Mouse (Mus musculus) cerebellum, adult 8-10 months (tissue): ENCODE data around the gene Pfn1.

ENCODE experiments used
- DNase-seq: peaks from one replicate; pipeline ENCODE4 v3.0.0; 2022

Pfn1 gene

GRCm38 (mm10) chr11:70653345-70654197 is 873 bp downstream of the Pfn1 start:
- peak; percentile 66 for DNase-seq

DNA sequence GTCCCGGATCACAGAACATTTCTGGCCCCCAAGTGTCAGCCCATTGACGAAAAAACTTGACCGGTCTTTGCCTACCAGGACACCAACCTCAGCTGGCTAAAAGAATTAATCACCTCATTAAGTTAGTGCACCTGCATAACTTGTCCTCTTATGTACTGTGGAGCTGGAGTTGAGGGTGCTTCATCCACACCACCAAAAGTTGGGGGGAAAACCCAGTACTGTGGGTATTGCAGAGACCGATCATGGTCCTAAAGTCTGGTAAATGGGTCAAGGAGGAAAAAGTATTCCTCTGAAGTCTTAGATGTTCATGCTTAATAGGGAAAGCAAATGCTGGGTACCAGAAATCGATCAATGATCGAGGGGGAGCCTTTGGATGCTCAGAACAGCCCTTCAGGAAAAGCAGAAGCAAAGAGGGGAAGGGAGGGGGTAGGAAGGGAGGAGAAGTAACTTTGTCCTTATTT is 1.5 kb downstream of the Pfn1 start:
- peak; percentile 22 for DNase-seq

- no peak for DNase-seq
Measured at GRCm38 (mm10) chr11:70652029-70652883, 2.2 kb downstream of the Pfn1 start.

DNA sequence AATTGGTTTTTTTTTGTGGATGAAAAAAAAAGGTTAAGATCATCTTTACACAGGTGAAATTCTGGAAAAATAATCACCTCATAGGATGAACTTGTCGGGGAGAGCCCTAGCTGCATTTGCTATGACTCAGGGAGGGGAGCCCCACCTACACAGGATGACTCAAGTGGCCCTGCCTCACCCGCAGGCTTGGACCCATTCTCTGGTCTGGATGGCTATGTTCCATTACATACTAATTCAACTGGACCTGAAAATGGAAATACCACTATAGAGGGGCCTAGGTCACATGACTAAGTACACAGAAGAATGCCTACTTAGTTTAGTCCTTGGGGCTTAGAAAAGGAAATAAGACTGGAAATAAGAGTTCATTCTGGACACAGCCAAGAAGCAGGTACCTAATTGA is 3.1 kb downstream of the Pfn1 start:
- peak; percentile 7 for DNase-seq

DNA sequence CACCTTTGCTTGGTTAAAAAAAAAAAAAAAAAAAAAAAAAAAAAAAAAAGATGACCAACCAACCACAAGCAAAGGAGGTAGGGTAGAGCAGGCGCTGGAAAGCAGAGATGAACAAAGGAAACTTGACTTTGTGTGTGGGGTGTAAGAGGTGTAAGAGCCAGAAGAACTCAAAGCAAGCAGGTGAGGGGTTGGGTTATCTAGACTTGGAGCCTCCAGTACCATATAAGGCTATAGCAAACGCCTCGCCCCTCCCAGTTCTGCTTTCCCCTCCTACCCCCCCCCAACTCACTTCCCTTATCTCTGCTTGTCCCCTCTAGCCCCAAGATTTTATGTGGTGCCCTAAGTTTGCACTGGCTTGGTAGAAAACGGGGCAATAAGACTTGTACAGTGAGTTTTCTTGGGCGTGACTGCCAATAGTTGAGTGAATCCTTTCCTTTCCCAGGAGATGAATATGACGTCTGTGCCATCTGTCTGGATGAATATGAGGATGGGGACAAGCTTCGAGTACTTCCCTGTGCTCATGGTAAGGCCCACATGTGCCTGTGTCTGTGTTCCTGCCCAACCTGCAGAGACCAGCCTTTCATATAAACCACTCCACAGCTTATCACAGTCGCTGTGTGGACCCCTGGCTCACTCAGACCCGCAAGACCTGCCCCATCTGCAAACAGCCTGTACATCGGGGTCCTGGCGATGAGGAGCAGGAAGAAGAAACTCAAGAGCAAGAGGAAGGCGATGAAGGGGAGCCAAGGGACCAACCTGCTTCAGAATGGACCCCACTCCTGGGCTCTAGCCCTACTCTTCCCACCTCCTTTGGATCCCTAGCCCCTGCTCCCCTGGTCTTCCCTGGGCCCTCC is 3.9 kb downstream of the Pfn1 start:
- DNase-seq = peak; percentile 21

DNA sequence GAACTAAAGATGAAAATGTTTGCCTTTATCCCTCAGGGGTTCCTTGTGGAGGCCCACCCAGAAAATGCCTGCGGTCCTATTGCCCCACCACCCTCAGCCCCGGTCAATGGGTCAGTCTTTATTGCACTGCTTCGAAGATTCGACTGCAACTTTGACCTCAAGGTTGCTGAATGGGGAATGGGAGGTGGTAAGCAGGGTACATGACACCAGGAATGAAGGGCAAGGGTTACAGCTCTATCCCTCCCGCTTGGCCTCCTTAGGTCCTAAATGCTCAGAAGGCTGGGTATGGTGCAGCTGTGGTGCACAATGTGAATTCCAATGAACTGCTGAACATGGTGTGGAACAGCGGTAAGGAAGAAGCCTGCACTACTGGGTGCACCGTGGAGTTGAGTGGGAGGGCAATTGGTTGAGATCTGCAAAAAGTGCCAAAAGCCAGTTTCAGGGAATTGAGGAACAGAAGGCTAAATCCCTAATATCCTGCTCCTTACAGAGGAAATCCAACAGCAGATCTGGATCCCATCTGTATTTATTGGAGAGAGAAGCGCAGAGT is 5.2 kb downstream of the Pfn1 start:
- DNase-seq = no peak

GRCm38 (mm10) chr11:70648512-70648911 is 5.9 kb downstream of the Pfn1 start:
- no peak for DNase-seq

GRCm38 (mm10) chr11:70647716-70648420 is 6.6 kb downstream of the Pfn1 start:
- DNase-seq = no peak

DNA sequence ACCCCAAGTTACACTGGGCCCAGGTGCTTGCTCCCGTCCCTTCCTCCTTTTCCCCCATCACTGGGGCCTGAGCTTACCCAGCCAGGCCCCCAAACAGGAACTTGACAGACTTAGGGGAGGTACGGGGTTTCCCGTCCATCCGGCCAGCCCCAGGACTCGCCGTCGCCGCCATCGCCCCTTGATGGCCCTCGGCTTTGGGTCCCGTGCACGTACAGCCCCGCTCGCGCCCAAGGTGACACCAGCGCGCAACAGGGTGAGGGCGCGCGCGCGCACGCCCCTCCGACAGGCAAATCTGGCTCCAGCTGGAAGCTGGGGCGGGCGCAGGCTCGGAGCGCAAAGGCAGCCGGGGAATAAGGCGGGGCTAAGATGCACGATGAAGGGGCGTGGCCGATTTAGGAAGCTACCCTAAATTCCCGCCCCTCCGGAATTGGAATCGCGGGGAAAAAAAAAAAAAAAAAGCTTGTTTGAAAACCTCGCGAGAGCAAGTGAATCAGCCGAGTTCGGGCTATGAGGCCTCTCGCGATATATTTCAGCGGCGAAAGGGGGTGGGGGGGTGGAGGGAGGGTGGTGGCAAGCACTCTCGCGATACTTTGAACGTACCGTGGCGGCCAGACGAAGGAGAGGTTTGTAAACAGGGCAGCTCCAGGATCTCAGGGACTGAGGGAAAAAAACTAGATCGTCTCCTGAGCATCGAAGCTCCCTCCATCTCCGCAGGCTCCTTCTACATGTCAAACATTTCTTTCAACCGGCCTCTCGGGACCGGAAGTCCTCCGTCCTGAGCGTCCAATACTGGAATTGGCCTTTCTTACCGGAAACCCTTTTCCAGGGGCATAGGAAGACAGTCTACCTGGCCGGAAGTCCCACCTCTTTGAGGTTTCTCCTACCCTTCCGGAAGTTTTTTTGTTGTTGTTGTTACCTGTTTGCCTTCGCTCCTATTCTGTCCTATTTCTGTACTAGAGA is 7.5 kb downstream of the Pfn1 start, which contains the start of the genes Rnf167 and Slc25a11:
Rnf167 (plus strand) TSS at position 545 of the 960 bp plus-strand sequence.
Slc25a11 (minus strand) TSS at position 789 of the 960 bp plus-strand sequence.
- peak; percentile 96 for DNase-seq

DNA sequence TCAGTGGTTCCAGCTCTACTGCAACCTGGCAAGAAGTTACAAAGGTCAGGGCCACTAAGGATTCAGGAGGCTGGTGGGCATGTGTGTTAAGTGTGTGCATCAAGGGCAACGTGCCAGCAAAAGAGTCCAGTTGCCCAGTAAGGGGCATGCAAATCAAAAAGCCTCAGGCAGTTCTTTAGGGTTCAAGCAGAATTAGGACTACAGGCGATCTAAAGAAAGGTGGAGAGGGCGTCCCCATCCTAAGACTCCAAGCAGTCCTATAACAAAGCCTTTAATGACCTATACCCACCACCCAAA is 8.2 kb downstream of the Pfn1 start:
- DNase-seq = no peak

DNA sequence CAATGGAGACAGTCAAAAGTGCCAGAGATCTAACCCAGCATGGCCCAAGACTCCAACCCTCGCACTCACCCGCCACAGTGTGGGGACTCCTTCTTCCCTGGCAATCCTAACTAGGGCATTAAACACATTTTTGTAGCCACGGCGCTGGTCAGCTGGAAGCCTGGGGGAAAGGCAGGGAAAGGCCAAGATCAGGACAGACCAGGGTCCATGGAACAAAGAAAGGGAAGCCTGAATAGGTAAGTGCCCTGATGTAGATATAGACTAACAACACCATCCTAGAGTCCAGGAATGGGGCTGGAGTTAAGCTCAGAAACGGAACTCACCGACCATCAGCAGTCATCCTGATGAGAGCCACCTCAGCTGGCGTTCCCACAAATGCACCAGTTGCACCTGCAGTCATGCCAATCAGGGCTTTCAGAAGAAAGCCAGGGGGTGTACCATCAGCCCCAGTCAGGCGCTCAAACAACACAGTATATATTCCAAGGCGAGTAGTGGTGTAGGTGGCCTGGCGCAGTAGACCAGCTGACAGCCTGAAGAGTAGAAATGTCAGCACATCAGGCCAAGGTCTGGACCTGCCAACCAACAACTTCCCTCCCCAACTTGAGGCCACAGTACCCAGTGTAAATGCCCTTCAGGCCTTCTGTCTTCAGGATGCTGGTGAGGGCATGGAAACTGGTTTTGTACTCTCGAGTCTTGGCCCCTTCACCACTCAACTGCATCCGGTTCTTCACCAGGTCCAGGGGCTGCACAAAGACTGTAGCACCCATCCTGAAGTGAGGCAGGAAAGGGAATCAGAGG is 8.8 kb downstream of the Pfn1 start:
- DNase-seq = no peak

GRCm38 (mm10) chr11:70644564-70645103 is 9.8 kb downstream of the Pfn1 start:
- DNase-seq = no peak

GRCm38 (mm10) chr11:70643051-70643450 is 11.4 kb downstream of the Pfn1 start:
- no peak for DNase-seq

- no peak for DNase-seq
Measured at GRCm38 (mm10) chr11:70641241-70641640, 13.2 kb downstream of the Pfn1 start.

- DNase-seq = no peak
Measured at GRCm38 (mm10) chr11:70639976-70640375, 14.5 kb downstream of the Pfn1 start.

DNA sequence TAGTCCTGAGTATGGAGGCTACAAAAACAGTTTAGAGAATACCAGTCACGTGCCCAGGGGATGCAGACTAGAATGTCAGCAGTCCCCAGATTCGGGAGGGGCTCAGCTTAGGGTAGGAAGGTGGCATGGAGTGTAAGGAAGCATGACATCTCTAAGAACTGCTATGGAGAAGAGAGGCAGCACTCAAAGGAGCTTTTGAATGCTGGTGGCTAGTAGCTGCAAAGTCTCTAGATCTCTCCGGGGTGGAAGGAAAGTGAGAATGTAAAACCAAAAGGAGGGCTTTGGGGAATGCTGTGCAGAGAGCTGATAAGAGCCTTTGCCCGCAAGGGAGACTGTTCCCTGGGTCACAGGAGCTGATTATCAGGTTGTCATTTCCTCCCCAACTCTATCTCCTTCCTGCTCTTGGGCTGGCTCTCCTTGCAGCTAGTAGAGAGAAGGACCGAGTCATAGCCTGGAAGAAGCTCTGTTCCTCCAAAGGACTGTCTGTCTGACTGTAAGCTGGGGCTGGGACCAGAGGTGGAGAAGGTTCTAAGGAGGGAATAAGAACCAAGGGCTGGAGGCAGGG is 15.6 kb downstream of the Pfn1 start, which contains the start of gene Gp1ba:
Gp1ba (plus strand) TSS at position 409 of the 565 bp plus-strand sequence.
- no peak for DNase-seq

DNA sequence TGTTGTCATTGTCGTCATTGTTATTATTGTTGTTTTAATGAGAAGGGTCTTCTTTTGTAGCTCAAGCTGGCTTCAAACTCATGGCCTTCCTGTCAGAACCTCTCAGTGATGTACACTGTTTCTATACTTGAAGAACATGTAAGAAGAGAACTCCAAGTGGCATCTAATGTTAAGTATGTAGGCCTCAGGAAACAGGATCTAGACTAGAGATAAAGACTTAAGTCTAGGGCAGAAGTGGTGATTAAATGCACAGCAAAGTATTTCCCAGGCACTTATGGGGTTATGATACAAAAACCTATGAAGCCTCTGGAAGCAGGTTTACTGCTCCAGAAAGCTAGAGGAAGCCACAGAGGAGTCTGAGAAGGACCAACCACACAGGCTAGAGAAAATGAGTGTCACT is 16.2 kb downstream of the Pfn1 start:
- DNase-seq = no peak

DNA sequence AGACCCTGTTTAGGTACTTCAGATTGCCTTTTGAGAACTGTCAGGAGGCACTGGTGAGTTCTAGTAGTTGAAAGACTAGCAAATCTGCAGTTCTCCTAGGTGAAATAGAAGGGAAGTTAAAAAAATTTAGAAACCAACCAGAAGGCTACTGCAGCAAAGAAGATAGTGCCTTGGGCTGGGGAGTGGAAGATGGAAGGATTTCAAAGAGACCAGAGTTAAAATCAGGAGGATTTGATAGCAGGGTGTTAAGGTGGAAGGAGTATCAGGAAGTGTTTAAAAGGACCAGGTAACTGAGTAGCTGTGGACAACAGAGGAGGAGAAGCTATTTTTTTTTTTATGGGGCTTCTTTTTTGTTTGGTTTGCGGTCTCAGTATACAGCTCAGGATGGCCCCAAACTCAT is 16.7 kb downstream of the Pfn1 start:
- DNase-seq = no peak

- no peak for DNase-seq
Measured at GRCm38 (mm10) chr11:70635601-70636000, 18.8 kb downstream of the Pfn1 start.
